Mouse (Mus musculus): Measurements from ENCODE around the gene Smyd3. TPM values are rescaled to one million over a fixed set of nuclear protein-coding genes. Genes with fewer than 3 reads are reported as not detected.

Smyd3 gene
- polyA plus RNA-seq, 1 experiment, result 19.9 TPM

DNA sequence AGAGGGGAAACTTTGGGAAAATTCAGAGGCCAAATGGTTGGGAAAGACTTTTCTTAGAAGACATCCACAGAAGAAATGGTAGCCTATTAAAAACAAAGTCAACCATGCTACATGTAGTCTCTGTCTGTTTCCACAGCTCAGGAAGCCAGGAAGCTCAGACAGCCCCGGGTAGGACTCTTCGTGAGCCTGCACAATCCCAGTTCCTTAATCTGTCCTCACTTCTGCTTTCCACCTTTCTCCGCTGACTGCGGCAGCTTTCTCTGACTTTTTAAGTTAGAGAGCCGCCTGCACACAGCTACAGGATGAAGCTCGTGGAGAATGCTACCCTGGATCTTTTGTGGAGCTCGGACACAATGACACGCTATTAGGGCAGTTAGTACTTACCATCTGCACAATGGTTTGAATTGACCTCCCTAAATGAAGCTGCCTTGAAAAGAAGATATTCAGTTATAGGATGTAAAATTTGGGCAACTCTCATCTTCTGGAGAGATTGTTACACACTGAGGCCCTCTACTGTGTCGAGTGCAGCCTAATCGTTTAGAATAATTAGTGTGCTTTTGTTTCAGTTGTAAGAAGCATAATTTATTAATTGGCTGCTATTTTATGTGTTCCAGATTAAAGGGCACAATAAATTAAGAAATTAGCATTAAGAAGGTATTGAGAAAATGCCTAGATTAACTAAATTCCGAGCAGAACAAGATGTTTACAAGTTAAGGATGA is 444.7 kb downstream of the Smyd3 start:
- no peak for TF ChIP-seq CTCF (IDR thresholded peaks at IDR 0.05; ENCODE audit: low read depth, low read length)
- TF ChIP-seq POLR2A (IDR thresholded peaks at IDR 0.05; ENCODE audit: borderline replicate concordance, low read depth, low read length), result no peak
- H3K4me3 ChIP-seq (ENCODE audit: insufficient read depth, low read length), result no peak overlapping the region
- H3K4me1 ChIP-seq (ENCODE audit: control insufficient read depth, insufficient read depth, low read length), result peaks cover 23% of the 10 kb centered on the region
- no peak overlapping the region for H3K27ac ChIP-seq (ENCODE audit: insufficient read depth, low read depth, low read length)

DNA sequence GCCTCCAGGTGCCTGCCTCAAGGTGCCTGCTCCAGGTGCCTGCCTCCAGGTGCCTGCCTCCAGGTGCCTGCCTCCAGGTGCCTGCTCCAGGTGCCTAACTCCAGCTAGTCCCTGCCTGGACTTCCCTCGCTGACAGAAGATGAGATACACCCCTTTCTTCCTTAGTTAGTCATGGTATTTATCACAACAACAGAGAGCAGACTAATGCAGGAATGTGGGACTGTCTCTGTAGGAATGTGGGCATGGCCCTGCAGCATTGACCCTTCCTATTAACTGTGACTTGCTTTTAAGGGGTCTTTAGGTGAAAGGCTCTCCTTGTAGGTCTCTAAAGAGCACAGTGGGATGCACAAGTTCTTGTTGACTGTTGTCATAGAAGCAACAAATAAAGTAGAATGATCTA is 445.4 kb downstream of the Smyd3 start:
- TF ChIP-seq POLR2A (IDR thresholded peaks at IDR 0.05; ENCODE audit: borderline replicate concordance, low read depth, low read length) (no peak), CTCF (IDR thresholded peaks at IDR 0.05; ENCODE audit: low read depth, low read length) (no peak)
- Histone ChIP-seq H3K4me3 (ENCODE audit: insufficient read depth, low read length) (no peak overlapping the region), H3K4me1 (ENCODE audit: control insufficient read depth, insufficient read depth, low read length) (peaks cover 23% of the 10 kb centered on the region), H3K27ac (ENCODE audit: insufficient read depth, low read depth, low read length) (no peak overlapping the region)

GRCm38 (mm10) chr1:179068990-179069389 is 448.9 kb downstream of the Smyd3 start:
- TF ChIP-seq CTCF (IDR thresholded peaks at IDR 0.05; ENCODE audit: low read depth, low read length) (no peak), POLR2A (IDR thresholded peaks at IDR 0.05; ENCODE audit: borderline replicate concordance, low read depth, low read length) (no peak)
- H3K4me1 ChIP-seq (ENCODE audit: control insufficient read depth, insufficient read depth, low read length), result peaks cover 14% of the 10 kb centered on the region
- no peak overlapping the region for H3K27ac ChIP-seq (ENCODE audit: insufficient read depth, low read depth, low read length)
- H3K4me3 ChIP-seq (ENCODE audit: insufficient read depth, low read length), result no peak overlapping the region

DNA sequence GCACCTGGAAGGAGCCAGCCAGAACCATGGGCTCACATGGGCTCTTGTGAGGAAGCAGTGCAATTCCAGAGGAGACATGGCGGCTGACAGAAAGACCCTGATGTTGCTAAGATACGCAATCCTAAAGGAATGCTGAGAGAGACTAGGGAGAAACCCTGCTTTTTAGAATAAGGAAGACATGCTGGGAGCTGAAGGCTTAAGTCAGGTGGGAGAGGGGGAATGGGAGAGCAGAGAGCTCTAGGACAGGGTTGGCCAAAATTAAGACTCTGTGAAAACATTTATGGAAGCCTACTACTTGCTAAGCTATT is 452.6 kb downstream of the Smyd3 start:
- Histone ChIP-seq H3K4me1 (ENCODE audit: control insufficient read depth, insufficient read depth, low read length) (peaks cover 21% of the 10 kb centered on the region), H3K4me3 (ENCODE audit: insufficient read depth, low read length) (no peak overlapping the region)
- TF ChIP-seq POLR2A (IDR thresholded peaks at IDR 0.05; ENCODE audit: borderline replicate concordance, low read depth, low read length), result no peak
- no peak for TF ChIP-seq CTCF (IDR thresholded peaks at IDR 0.05; ENCODE audit: low read depth, low read length)

GRCm38 (mm10) chr1:179064601-179065293 is 453.1 kb downstream of the Smyd3 start:
- Histone ChIP-seq H3K4me3 (ENCODE audit: insufficient read depth, low read length) (no peak overlapping the region), H3K27ac (ENCODE audit: insufficient read depth, low read depth, low read length) (no peak overlapping the region), H3K4me1 (ENCODE audit: control insufficient read depth, insufficient read depth, low read length) (peaks cover 21% of the 10 kb centered on the region)
- TF ChIP-seq CTCF (IDR thresholded peaks at IDR 0.05; ENCODE audit: low read depth, low read length) (no peak), POLR2A (IDR thresholded peaks at IDR 0.05; ENCODE audit: borderline replicate concordance, low read depth, low read length) (no peak)

More for the DNA sequence above, 452.6 kb downstream of the Smyd3 start:
- no peak overlapping the region for H3K27ac ChIP-seq (ENCODE audit: insufficient read depth, low read depth, low read length)

DNA sequence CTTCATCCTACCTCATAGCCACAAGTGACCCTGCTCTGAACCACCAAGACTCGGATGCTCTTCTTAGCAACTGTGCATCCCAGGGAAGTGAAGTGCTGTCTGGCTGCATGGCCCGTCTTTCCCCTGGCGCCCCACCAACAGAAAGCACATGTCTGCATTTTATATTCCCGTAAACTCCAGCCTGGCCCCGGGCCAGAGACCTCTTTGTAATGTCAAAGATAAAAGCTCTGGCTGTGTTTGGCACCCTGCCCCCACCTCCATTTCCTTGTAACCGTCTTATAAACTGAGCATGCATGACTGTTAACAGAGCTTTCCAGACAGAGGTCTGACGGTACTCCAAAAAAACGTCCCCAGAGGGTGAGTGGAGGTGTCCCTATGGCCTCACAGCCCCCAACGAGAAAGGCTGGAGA is 456.1 kb downstream of the Smyd3 start:
- no peak for TF ChIP-seq CTCF (IDR thresholded peaks at IDR 0.05; ENCODE audit: low read depth, low read length)
- TF ChIP-seq POLR2A (IDR thresholded peaks at IDR 0.05; ENCODE audit: borderline replicate concordance, low read depth, low read length), result no peak
- Histone ChIP-seq H3K27ac (ENCODE audit: insufficient read depth, low read depth, low read length) (no peak overlapping the region), H3K4me1 (ENCODE audit: control insufficient read depth, insufficient read depth, low read length) (peaks cover 14% of the 10 kb centered on the region), H3K4me3 (ENCODE audit: insufficient read depth, low read length) (no peak overlapping the region)

DNA sequence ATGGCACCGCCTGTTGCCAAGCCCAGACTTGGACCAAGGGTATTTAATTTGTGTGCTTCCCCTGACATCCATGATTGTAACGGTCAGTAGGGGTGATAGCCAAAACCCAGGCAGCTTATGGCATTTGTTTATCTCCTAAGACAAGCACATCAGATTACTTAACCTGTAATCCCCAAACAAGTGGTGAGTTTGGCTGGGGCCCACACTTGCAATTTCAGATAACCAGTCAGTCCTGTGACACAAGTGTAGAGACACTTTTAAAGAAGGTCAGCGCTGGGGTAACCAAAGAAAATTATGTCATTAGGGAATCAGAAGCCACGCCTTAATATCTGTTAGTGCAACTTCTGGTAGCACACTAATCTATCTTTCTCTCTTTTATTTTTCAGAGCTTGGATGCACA is 456.8 kb downstream of the Smyd3 start:
- Histone ChIP-seq H3K4me1 (ENCODE audit: control insufficient read depth, insufficient read depth, low read length) (peaks cover 14% of the 10 kb centered on the region), H3K4me3 (ENCODE audit: insufficient read depth, low read length) (no peak overlapping the region), H3K27ac (ENCODE audit: insufficient read depth, low read depth, low read length) (no peak overlapping the region)
- TF ChIP-seq POLR2A (IDR thresholded peaks at IDR 0.05; ENCODE audit: borderline replicate concordance, low read depth, low read length) (no peak), CTCF (IDR thresholded peaks at IDR 0.05; ENCODE audit: low read depth, low read length) (no peak)

- H3K27ac ChIP-seq (ENCODE audit: insufficient read depth, low read depth, low read length), result no peak overlapping the region
- H3K4me1 ChIP-seq (ENCODE audit: control insufficient read depth, insufficient read depth, low read length), result peaks cover 17% of the 10 kb centered on the region
- TF ChIP-seq POLR2A (IDR thresholded peaks at IDR 0.05; ENCODE audit: borderline replicate concordance, low read depth, low read length) (no peak), CTCF (IDR thresholded peaks at IDR 0.05; ENCODE audit: low read depth, low read length) (no peak)
- H3K4me3 ChIP-seq (ENCODE audit: insufficient read depth, low read length), result no peak overlapping the region
Measured at GRCm38 (mm10) chr1:179060113-179060955, 457.5 kb downstream of the Smyd3 start.

DNA sequence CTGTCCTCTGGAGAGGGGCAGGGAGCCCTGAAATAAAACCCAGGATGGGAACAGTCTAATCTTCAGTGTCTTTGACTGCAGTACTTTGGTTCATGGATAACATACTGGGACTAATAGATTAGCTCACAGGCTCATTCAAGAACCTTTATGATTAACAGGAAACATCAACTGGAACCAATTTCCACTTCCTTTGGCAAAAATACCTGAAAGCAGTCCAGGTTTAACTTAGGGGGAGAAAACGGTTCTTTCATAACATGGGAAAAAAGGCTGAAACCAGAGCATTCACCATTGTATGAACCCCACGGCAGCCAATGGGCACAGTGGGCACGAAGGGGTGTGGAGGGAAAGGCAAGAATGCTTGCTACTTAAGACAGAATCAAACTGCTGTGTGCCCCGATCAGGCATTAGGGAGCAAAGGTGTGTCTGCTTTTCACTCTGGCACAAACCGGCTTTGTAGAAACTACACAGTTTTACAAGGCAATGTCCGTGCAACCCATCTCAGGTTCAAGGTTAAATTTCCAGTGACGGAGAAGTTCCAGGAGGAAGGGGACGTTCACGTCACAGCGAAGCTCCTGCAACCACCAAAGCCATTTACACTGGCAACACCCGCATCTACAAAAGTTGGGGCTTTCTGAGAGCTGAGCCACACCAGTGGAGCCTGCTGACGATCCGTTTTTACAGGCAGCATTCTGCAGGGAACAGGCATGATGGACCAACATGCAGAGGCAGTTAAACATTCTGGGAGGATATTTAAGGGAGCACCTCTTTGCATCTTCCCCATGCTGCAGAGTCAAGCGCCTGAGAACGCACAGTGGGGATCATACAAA is 458.3 kb downstream of the Smyd3 start:
- peaks cover 25% of the 10 kb centered on the region for H3K4me1 ChIP-seq (ENCODE audit: control insufficient read depth, insufficient read depth, low read length)
- H3K27ac ChIP-seq (ENCODE audit: insufficient read depth, low read depth, low read length), result no peak overlapping the region
- TF ChIP-seq POLR2A (IDR thresholded peaks at IDR 0.05; ENCODE audit: borderline replicate concordance, low read depth, low read length) (no peak), CTCF (IDR thresholded peaks at IDR 0.05; ENCODE audit: low read depth, low read length) (no peak)
- H3K4me3 ChIP-seq (ENCODE audit: insufficient read depth, low read length), result no peak overlapping the region

Measured in bone marrow macrophage, adult 2 months (primary cell).